Mouse (Mus musculus) neural tube, embryonic 10.5 days (tissue): Measurements from ENCODE around the gene Stk39.

Experiments
- DNase-seq: peaks from one replicate; pipeline ENCODE4 v3.0.0-alpha.2; 2017; ENCODE audit warnings: low spot score; ENCODE audit errors: extremely low spot score

The Stk39 gene

DNA sequence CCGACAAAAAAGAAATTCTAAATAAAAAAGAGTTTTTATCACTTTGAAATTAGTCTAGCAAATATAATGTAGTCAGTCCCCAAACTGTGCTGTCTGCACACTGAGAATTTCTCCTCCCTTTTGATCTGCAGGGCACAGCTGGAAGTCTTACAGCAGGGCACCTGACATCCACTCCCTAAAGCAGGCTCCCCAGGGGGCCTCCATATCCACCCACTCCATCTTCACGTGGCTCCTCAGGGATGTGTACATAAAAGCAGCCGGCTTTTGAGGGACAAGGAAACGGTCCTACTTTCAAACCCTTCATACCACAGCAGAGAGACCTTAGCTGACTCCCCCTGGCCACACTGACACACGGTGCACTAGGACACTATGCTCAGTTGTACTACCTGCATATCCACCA lies 180.2 kb downstream of the Stk39 start:
- no peak for DNase-seq

DNA sequence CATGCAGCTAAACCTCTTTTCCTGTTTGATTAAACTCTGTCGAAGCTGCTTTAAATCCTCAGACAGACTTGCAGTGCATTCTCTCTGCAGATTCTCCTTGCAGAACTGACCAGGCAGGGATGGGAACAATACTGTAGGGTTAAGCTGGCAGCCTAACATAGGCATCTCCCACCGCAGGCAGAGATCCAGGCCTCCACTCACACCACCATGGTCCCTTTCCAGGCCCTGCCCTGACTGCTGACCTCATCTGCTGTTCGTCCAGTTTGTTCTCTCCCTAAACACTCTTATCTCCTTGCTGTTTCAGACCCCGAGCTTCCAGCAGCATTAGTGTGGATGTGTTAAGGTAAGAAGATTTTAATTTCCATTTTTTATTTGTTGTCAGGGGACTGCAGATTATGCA lies 182.1 kb downstream of the Stk39 start:
- DNase-seq, result no peak

DNA sequence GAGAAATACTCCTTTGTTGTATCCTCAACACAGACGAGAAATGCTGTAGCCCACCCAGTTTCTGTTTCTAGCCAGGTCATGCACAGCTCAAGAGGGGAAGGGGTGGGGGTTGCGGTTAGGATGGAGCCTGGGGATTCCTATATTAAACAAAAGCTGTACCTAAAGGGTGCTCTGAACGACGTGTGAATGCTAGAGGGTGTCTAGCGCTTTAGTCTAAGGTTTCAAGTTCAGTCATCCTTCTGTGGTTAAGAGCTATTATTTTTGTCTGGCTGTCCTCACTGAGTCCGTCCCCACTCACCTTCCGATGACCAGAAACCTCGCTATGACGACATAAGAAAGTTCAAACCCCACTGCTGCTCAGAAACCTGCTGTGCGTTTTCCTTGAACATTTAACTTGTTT lies 182.9 kb downstream of the Stk39 start:
- DNase-seq, result no peak

DNA sequence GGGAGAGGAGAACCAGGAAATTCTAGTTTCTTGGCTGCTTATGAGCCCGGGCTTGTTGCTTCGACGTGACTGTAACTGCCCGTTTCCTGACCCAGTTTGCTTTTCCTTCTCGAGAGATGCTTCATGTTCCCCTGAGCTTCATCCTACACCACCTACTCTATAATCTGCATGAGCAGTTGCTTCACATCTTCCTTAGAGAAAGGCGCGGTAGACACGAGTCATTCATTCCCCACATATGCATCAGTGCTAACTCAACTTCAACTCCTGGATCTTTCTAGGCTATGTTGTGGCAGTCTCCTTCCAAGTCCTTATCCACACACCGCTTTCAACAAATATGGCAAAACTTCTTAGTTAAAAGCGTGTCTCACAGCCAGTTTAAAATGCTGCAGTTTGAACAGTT lies 184.0 kb downstream of the Stk39 start:
- no peak for DNase-seq

DNA sequence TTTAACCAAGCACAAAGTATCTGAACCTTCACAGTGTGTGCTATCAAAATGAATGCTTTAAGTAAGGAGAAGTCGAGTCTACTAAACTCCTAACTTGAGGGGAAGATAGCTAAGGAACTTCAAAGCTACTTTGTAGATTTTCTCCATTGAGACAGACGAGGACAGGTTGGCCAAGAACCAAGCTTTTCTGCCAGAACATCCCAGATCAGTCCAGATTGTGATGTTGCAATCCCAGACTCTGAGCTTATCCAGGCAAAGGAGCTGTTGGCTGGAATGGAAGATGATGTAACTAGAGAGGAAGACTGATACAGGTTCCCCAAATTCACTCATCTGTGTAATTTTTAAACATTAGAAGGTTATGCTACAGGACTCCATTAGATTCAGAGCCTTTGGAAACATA lies 187.7 kb downstream of the Stk39 start:
- no peak for DNase-seq

DNA sequence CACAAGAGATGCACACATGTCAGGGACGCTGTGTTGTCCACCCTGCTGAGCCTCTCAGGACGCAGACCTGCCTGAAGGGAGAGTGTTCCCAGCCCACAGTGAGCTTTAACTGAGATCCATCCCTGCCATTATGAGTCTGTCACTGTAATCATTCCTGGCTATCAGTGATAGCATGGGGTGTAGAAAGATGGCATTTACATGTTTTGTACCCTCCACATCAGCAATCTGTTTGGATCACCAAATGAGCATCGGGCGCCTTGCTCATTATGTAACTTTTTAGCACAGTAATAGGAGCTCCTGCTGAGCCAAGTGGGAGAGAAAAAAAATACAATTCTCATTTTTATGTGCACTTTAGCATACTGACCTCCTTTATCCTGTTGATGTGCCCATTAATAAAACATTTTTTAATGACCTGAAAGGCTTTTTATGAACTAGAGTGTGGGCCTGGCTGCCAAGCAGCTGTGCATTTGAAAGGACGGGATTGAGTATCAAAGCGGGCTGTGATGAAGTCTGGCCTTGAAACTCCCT lies 189.0 kb downstream of the Stk39 start:
- DNase-seq, result no peak

DNA sequence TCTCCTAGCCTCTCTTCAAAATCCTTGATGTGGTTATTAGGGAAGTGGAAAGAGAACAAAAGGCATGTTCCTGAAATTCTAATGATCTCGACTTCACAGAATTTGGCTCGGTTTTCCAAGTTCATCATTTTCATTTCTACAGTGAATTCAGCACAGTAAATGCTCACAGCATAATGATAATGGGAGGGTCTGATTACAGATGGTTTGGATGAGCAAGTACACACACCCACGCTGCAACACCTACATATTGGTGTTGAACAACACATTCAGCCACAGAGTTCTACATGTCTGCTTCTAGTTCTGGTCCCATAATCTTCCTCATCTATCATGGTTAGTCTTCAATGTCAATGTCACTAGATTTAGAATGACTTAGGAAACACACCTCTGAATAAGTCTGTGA lies 190.5 kb downstream of the Stk39 start:
- no peak for DNase-seq

DNA sequence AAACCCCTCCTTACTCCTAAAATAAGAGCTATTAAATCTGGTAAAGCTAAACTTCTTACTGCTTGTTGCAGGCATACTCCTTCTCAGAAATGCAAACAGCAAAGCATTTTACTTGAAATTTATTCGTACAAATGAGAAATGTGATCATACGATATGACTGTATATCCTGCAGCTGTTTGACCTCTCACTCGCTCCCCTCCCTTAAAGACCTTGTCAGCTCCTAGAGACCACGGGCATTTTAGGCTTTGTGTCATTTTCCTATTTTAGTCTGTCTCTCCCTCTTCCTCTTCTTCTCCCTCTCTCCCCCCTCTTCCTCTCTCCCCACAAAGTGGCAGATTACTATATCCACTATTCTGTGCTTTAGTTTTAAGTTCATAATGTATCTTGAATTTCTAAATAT lies 200.8 kb downstream of the Stk39 start:
- DNase-seq, result no peak

DNA sequence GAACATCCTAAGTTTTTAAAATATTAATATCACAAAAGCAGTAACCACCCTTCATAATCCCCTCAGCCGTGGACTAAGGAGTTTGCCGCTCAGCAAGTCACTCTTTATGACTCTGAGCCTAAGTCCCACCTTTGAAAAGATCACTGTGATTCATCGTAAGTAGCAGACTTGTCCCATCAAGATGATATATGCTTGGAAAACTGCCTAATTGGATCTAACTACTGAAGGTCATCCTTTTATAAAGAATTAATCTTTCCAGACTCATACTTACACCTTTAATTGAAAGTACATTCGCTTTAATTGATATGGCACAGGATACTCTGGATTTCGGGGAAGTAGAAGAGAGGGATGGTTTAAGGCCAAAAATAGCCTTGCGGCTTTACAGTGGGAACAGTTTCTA lies 201.2 kb downstream of the Stk39 start:
- DNase-seq, result no peak

DNA sequence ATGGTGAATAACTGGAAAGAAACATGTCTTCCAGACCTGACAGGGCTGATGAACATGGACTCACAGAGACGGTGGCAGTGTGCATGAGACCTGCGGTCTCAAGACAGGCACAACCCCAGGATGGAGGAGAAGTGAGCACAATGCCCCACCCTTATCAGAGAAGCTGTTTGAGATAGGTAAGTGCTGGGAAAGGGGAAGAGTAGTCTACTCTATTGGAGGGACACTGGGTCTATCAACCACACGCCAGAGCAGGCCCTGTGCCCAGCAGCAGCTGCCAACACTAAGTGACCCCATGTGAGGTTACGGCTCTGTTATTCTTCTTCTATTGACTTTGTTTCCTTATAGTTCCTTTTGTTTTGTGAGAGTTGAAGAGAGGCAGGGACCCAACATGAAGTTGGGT lies 202.4 kb downstream of the Stk39 start:
- no peak for DNase-seq

DNA sequence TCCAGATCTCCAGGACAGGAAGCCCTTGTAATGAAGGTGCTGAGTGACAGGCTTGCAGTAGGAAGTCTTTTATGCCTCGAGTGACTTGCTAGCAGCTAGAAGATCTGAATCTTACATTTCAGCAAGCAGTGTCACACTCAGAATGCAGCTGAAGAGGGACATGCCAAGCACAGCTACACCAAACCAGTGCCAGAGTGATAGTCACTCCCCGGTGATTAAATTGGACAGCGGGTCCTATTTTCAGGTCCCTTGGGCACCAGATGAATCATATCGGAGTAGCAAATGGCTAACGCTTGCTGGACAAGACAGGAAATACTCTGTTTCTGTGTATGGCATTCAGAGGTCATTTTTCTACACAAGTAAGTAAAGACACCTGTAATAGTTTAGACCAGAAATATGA lies 207.2 kb downstream of the Stk39 start:
- no peak for DNase-seq

DNA sequence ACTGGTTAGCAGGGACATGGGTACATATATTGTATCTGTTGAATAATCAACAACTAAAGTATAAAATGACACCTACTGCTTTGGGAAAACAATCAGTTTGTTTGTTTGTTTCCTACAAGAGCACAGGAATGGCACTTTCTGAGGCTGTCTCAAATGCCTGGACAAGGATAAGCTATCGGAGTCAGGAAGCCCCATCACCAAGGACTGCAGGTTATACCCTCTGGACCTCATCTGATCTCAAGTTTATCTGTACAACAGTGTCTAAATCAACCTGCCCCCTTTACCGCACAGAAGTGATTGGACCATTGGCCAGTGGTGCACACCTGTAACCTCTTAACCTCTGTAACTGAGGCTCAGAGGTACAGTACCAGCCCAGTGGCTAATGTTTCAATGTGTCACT lies 211.2 kb downstream of the Stk39 start:
- DNase-seq, result no peak

DNA sequence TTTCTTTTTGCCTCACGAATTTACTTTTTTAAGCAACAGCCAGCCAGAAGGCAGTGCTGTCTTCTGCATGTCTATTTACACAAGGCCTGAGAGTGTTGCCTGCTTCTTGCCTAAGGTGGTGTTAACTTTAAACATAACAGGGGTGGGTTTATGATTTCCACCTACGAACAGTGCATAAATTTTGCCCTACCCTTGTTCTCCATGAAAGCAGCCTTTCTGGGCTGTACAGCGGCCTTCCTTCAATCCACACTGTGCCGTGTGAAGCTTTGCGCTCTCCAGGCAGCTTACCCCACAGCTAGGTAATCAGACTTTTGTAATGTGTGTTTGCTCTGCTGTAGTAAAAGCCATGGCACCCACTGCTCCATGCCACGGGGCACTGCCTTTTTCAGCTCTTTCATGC lies 214.5 kb downstream of the Stk39 start:
- no peak for DNase-seq

DNA sequence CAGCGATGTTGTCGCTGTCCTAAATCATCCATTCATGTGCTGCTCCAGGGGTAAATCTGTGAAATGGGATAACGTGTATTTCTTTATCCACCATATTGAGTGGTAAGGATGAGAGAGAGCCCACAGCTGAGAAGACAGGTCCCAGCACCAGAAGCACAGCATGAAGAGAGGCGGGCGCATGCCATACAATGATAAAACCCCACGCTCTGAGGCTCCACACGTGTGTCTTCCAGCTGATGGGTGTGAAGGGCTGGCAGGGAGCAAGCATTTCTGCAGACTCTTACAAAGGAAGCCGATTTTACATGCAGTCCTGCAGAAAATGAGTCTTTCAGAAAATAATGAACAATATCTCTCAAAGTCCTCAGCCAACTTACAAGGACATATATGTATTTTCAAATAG lies 215.6 kb downstream of the Stk39 start:
- no peak for DNase-seq

DNA sequence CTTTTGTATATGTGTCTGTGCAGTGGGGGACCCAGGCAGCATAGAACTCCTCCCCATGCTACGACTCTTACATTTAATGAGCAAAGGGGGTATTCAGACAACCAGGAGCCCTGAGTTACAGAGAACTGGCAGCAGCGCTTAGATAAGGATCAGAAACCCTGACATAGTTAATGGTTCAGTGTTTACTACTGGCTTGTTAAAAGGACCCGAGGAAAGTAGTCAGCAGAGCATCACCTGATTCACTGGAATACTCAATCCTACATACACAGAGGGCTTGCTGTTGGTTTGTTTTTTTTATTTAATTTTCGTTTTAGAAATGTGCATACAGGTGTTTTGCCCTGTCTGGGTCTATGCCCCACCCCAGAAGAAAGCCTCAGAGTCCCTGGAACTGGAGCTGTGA lies 217.3 kb downstream of the Stk39 start:
- DNase-seq, result no peak

DNA sequence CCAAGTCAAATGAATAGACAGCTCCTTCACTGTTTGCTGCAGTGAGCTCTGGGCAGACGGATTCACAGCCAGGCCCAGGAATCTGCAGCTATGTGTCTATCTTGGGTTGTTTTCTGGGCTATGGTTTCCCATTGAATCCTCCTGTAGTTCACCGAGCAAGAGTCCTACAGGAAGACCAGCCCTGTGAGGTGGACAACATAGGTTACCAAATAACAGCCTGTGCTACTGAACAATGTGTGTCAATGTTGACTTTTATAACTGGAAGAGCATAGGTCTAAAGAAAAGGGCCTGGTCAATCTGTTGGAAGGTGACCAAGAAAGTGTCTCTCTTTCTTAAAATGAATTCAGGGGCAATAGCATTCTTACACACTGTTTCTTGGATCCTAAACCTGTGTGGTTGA lies 218.8 kb downstream of the Stk39 start:
- no peak for DNase-seq

DNA sequence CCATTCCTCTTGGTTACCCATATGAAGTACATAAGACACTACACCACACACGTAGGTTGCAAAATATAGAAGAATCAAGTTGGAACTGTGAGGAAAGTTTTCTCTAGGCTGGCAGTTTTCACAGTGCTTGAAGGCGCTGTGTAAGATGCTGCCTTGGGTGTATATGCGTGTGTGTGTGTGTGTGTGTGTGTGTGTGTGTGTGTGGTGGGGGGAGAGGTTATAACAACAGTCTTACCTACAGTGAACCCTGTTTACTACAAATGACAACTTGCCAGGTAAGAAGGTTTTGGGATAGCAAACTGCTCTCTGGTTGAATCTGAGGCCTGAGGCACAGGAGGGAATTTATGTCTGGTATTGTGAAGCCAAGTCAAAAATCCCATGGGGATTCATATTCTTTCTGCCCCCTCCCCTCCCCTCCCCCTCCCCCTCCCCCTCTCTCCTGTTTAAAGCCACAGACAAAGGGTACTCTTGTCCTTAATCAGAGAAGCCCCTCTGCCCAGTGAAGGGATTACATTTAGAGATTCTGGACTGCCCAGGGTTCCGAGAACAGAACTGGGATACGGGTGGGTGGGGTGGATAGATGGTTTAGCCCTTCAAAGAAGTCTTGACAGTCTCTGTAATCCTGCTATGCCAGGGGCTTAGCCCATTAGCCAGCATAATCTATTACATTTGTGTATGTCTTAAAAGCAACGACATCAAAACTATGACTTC lies 219.9 kb downstream of the Stk39 start:
- no peak for DNase-seq

DNA sequence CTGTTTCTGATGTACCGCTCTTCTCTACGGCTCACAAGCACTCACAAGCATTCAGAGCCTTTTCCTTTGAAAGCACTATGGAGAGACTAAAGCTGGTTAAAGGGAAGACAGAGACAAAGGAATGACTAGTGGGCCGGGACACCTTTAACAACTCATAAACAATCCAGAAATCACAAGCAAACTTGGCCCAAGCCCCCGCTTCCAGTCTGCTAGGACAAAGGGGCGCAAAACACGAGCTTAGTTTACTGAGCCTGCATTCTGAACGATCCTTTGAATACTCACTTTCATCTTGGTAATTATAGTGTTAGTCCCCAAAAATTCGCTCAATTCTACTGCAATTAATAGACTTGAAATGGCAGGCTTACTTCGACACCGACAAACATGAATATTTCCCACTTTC lies 221.2 kb downstream of the Stk39 start:
- no peak for DNase-seq

DNA sequence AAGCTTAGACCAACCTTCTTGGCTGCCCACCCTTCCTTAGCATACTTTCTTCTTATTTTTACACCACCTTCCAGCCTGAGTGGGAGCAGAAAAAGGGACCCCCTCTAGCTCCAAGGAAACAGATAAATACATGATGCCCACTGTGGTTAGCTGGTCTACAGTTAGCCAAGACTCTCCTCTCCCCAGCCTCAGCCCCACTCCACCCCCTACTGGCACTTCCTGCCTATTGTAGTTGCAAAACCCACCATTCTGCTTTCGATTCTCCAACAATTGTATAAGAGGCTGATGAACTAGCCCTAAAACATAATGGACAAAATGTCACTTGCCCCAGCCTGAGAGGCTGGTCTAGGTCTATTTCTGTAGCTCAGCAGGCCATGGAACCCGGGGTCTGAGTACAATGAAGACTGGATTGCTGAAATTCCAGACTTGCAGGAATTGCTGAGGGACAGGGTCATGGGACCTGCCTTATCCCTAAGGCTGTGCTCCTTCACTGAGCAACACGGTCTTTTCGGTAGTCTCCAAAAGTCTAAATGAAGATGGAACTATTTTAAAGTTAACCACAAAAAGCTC lies 222.1 kb downstream of the Stk39 start:
- no peak for DNase-seq

DNA sequence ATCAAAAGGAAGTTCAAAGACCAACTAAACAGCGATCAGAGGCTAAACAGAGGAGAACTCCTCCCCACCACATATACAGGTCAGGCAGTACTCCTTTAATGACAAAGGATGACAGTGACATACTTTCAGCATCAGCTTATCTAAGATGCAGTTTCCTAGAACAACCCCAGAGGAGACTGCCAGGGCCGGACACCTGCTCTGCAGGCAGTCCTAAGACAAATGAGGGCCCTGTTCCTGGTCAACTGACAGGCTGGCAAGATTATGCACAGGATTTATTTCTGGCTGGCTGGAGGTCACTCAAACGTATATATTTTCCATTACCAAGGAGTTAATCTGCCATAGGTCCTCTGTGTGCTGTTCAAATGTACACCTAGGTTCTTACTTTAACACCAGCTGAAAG lies 225.8 kb downstream of the Stk39 start:
- no peak for DNase-seq

DNA sequence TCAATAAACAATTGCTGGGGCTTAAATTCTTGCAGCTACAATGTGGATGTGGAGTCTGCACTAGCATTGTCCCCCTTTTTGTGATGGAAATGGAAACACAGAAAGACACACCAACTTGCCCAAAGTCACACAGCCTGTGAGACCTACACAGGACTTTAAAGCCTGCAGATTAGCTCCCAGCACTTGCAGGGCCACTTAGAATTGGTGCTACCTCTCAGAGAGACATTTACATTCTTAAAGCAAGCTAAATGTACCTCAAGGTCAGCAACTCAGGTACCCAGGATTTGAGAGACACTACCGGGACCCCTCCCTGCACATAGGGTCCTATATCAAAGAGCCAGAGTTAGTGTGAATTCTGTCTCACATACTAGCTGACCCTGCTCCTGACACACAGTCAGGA lies 227.5 kb downstream of the Stk39 start:
- DNase-seq, result no peak

DNA sequence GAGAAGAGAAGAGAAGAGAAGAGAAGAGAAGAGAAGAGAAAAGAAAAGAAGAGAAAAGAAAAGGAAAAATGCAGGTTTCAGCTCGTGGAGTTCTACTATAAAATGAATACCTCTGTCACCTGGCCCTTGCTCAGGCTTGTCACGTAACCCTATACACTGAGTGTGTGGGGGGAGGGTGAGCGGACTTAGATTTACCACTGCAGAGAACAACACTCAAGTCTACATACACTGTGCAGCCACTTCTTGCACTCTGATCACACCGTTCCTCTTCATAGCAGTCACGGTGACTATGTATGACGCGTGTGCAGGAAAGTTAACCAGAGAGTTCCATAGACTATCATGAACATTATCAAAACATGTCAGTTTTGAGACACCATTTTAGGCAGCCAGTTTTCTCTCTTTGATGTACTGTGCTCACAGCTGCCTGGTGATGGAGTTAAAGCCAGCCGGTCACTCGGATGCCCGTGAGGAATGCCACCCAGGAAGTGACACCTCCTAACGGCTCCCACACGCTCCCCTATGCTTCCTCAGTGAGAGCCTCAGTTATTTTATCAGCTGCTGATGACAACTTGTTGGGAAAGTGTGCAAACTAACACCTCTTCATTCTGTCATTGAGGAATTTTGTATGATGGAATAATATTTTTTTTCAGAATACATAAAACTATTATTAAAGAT lies 228.1 kb downstream of the Stk39 start:
- no peak for DNase-seq

DNA sequence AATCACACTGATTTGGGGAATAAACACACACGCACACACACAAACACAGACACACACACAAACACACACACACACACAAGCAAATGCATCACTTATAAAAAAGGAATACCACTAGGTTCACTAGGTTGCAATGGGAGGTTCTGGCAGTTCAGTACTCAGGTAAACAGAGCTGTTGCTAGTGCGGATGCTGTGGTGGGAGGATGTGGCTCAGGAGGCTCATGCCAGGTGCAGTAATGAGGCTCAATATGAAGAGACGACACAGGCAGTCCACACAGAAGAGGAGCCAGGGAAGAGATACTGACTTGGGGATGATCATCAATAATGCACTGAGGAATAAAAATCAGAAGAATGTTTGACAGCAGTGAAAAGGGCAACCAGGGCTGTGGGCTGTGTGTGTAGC lies 228.8 kb downstream of the Stk39 start:
- DNase-seq, result no peak
